Mouse (Mus musculus) urinary bladder, postnatal 25 days (tissue): Measurements from ENCODE around the gene Cdh13.
A peak's percentile ranks its signal among the peaks of the same experiment; 100 is the strongest.

Source experiments
- DNase-seq: peaks from one replicate; pipeline ENCODE4 v3.0.0; 2022; ENCODE audit warnings: low spot score

Gene Cdh13

DNA sequence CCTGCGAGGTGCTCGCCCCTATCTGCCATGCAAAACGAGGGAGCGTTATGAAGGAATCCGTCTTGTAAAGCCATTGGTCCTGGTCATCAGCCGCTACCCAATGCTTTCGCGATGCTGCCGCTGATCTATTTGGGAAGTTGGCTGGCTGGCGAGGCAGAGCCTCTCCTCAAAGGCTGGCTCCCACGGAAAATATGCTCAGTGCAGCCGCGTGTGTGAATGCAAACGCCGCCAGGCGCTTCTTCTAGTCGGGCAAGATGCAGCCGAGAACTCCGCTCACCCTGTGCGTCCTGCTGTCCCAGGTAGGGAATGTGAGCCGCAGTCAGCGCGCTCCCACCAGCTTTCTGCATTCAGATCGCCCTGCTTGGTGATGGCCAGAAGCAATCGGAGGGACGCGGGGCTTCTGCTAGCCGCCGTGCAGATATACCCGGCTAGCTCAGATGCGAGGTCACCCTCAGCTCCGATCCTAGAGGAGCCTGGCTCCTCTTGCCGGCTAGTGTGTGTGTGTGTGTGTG, at the start of gene Cdh13:
Cdh13 (plus strand) TSS at position 134 of the 512 bp plus-strand sequence.
- DNase-seq: peak; percentile 18

- no peak for DNase-seq
Observed at GRCm38 (mm10) chr8:118235626-118236025, 47.9 kb upstream of the Cdh13 start.

DNA sequence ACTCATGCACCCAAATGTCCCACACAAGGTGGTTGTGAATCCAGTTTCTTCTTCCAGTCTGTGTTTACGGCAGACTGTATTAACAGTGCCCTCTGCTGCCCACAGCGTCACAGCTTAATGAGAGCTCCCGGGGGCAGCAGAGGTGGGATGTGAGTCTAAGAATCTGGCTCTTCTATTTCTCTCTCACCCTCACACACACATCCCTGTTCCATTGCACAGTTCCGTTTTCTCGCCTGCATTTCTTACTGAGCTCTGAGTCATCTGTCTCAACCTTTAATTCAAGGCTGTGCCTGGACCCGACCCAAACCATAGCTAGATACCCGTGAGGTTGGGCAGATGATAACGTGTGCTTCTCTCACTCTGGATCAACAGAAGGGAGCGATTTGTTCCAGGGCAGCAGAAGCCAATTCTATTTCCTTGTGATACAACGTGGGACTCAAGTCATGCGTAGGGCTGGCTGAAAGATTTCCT, 46.3 kb upstream of the Cdh13 start:
- no peak for DNase-seq

DNA sequence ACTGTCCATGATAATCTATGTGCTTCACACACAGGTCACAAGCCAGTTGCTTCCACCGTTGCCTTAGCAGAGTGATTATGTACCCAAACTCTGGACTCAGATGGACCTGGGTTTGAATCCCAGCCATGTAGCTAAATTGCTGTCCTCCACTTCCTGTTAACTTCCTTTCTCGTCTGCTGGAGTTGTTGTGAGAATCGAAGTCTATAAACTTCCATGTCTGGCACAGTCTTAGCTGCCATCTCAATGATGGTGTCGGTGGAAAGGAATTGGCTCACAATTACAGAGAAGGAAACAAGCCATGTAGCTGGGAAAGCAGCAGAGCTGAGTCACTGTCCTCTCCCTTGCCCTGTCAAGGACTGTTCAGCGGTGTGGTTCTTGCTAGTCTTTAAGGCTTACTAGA, 45.4 kb upstream of the Cdh13 start:
- no peak for DNase-seq

DNA sequence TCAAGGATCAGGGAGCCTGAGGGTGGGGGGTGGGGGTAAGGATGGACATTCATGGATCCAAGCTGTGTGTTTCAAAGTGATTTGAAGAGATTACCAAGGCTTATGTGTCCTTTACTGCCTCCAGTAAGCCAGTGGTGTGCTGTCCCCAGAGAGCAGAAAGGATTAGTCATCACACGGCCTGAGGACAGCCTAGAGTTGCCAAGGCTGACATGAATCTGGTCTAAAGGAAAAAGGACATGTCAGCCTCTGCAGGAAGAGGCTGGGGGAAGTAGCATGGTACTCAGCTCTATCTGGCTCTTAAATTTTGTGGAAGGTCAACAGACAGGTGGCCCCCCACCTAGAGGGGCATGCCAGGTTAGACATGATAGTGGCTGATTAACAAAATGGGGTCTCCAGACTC, 44.3 kb upstream of the Cdh13 start:
- no peak for DNase-seq

- no peak for DNase-seq
Observed at GRCm38 (mm10) chr8:118249319-118249718, 34.2 kb upstream of the Cdh13 start.

GRCm38 (mm10) chr8:118249923-118250322, 33.6 kb upstream of the Cdh13 start:
- DNase-seq: no peak

- DNase-seq: no peak
Observed at GRCm38 (mm10) chr8:118263117-118263516, 20.4 kb upstream of the Cdh13 start.

DNA sequence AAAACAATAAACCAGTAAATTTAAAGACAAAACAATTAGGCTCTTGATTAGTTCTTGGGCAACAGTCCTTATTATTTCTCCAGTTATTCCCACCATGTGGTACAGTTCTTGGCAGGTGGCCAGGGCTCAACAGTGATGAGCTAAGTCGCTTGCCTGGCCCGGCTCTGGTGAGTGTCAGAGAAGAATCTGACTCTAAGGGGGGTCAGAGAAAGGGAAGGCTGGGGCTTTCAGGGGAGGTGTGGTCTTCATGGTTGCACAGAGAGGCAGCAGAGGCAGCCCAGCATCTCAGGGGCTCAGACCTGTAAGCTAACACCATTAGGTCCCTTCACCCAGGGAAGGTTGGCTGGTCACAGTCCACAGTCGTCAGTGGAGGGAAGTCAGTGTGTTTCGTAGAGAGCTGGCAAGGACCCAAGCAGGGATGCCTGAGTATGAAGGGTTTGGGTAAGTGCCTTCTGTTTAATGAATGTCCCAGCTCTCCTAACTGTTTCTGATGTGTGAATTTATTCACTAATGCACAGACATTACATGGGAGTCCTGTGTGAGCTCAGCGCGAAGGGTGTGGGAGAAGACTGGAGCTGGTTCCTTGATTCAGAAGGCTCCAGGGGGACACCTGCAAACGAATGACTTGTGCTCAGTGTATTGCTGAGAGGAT, 12.7 kb upstream of the Cdh13 start:
- no peak for DNase-seq

DNA sequence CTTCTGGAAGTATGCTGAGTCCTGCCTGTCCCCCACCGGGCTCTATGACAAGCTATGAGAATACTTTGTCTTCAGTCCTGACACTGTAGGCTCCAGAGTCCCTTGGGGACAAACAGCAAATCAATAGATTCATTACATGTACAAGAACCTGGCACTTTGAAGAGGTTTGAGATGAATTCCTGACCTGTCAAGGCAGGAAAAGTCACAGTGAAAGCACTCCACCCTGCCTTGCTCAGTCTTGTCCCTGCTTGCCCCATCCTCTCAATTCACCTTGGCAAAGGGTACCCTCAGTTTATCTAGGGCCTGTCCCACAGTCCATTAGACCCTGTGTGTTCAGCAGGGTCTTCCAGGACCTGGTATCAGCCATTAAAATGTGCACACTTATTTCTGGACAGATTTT, 11.0 kb upstream of the Cdh13 start:
- DNase-seq: no peak

- DNase-seq: no peak
Observed at GRCm38 (mm10) chr8:118274243-118274642, 9.3 kb upstream of the Cdh13 start.

GRCm38 (mm10) chr8:118274688-118275087, 8.8 kb upstream of the Cdh13 start:
- DNase-seq: peak; percentile 72

DNA sequence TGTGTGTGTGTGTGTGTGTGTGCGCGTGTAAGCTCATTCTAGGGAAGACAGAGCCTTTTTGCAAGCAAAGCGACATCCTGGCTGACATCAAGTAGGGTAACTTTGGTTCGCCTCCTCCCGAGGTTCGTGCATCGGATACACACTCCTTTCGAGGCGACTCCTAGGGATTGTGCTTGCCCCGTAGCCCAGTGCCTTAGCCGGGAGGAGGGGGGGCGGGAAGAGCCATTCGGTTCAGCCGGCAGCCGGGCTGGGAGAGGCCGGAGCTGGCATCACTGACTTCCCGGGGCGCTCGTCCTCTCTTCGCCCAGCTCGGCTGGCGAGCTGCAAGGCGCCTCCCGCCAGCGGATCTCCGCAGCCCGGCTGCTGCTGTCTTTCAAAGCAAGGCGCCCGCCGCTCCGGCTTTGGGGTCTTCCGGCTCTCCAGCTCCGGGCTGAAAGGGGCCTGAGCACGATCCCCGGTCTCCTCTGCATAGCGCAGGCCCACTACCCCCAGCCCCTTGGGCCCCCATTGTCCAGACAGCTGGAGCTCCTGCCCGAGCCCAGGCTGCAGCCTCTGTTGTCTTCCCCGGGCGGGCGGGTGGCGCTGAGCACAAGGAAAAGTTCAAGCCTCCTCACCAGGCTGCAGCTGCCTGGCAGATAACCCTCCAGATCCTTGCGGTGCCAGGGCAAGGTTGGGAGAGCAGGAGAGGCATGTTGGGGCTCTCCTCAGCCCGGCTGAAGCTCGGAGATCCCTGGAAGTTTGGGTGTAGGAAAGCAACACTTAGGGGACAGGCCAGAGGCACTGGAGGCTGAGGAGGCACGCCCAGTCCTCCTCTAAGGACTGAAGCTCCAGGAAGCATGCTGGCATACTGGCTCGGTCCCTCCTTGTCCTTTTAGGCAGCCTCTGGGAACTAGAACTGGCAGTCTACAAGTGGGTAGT, 838 bp downstream of the Cdh13 start:
- peak; percentile 27 for DNase-seq

DNA sequence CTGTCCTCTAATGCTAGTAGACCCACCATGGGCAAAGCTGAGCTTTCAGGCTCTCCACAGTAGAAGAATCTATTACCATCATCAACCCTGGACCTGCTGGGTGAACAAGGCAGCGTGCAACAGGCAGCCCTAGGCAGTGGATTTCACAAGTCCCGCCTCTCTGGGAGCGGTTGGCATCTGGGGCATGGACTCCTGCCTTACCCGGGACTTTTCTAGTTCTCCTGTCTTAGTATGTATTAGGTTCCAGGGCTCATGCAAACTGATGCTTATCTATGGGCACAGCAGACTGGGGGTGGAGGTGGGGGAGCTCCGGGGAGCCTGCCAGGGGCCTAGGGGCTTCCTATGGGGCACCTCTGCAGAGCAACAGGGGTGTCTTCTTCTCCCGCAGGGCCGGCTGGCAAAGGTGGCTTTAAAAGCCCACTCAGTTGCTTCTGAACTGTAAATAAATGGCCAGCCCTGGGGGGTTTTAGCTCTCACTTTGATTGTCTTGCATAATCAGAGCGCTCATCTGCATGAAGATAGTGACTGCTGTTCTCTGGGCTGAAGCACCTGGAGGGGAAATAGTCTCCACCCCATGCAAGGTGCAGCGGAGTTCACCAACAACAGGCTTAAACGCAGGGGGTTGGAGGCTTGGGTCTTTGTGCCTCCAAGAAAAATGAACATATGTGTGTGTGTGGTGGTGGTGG, 2.2 kb downstream of the Cdh13 start:
- DNase-seq: no peak

DNA sequence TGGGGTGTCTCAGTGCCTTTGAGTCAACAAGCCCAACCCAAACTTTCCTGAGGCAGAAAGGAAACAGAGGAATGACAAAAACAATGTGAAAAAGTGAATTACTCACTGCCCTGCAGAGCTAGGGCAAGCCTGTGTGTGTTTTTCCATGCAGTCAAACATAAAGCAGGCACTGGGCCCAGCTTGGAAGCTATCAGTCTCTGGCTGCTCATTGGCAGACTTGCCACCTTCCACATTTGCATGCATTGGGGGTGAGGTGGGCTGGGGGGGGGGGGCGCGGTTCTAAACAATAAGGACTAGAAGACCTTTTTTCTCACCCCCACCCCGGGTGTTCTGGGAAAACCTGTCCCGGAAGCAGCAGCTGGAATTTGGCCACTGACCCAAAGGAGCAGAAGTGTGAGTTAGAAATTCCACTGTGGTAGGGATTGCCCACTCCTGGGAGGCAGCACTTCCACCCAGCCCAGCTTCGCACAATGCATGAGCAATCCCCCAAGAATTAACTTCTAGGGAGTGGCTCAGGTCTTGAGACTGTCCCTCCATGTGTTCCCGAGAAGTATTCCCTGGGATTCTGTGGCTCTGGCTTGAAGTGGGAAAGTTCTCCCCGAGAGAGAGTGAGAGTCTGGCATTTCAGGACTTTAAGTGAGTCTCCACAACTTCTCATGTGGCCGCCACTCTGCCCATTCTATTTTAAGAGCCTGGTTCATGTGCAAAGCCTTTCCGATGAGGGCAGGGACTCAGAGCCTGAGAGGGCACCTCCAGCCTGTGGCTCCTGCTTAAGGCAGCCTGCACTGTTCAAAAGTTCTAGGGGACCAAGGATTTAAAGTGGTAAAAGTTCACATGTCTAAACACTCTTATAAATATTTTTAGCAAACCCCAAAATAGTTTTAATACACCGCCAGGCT, 3.0 kb downstream of the Cdh13 start:
- DNase-seq: no peak

- DNase-seq: no peak
Observed at GRCm38 (mm10) chr8:118287496-118287895, 4.0 kb downstream of the Cdh13 start.

- DNase-seq: no peak
Observed at GRCm38 (mm10) chr8:118288259-118288952, 4.9 kb downstream of the Cdh13 start.

- DNase-seq: no peak
Observed at GRCm38 (mm10) chr8:118289091-118289490, 5.6 kb downstream of the Cdh13 start.

DNA sequence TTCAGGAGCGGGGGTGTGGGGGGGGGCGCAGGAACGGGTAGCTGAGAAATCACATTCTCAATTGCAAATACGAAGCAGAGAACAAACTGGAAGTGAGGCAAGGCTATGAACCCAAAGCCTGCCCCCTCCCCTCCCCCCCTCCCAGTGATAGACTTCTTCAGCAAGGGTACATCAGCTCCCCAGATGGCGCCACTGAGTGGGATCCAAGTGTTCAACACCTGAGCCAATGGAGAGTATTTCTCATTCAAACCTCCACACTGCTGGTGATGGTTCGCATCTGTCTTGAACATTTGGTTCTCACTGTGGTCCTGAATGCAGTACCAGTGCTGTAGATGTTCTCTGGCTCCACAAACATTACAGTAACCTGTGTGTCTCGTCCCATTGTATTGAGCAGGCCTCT, 6.0 kb downstream of the Cdh13 start:
- no peak for DNase-seq

- no peak for DNase-seq
Observed at GRCm38 (mm10) chr8:118290266-118290665, 6.7 kb downstream of the Cdh13 start.

- DNase-seq: no peak
Observed at GRCm38 (mm10) chr8:118296477-118296876, 12.9 kb downstream of the Cdh13 start.
